Mouse (Mus musculus) heart, embryonic 12.5 days (tissue): ENCODE data around the gene Gpatch4. TPM values are rescaled to one million over a fixed set of nuclear protein-coding genes. Genes with fewer than 3 reads are reported as not detected.

Experiments
- ATAC-seq: fragments of 200-750 bp; cut with Nextera tagmentation; 2 replicates; pipeline ENCODE4 v1.8.0; 2017; ENCODE audit warnings: moderate TSS enrichment, moderate library complexity; ENCODE audit not compliant: insufficient number of reproducible peaks, low FRiP score
- H3K27ac ChIP-seq: fragments of 300-500 bp; sonication (generic); 2 replicates; pipeline ENCODE4 v1.5.1; 2016; ENCODE audit warnings: mild to moderate bottlenecking, moderate library complexity; ENCODE audit not compliant: poor library complexity, severe bottlenecking
- H3K27me3 ChIP-seq: fragments of 300-500 bp; sonication (generic); replicated peaks from 2 replicates; pipeline ENCODE4 v1.6.1; 2016; ENCODE audit warnings: mild to moderate bottlenecking, moderate library complexity
- H3K36me3 ChIP-seq: fragments of 300-500 bp; sonication (generic); 2 replicates; pipeline ENCODE4 v1.6.1; 2016; ENCODE audit warnings: mild to moderate bottlenecking, moderate library complexity
- H3K4me1 ChIP-seq: fragments of 300-500 bp; sonication (generic); replicated peaks from 2 replicates; pipeline ENCODE4 v1.6.1; 2016; ENCODE audit warnings: mild to moderate bottlenecking
- H3K4me2 ChIP-seq: fragments of 300-500 bp; sonication (generic); 2 replicates; pipeline ENCODE4 v1.6.1; 2016; ENCODE audit warnings: mild to moderate bottlenecking, moderate library complexity
- H3K4me3 ChIP-seq: fragments of 300-500 bp; sonication (generic); 2 replicates; pipeline ENCODE4 v1.5.1; 2016; ENCODE audit warnings: mild to moderate bottlenecking
- H3K9ac ChIP-seq: fragments of 300-500 bp; sonication (generic); 2 replicates; pipeline ENCODE4 v1.6.1; 2016; ENCODE audit warnings: mild to moderate bottlenecking, moderate library complexity
- H3K9me3 ChIP-seq: fragments of 300-500 bp; sonication (generic); replicated peaks from 2 replicates; pipeline ENCODE4 v1.6.1; 2016; ENCODE audit warnings: mild to moderate bottlenecking, moderate library complexity
- WGBS: fragments of 180-500 bp; shearing (Covaris S2); methylation state at CpG from one replicate; pipeline ENCODE4 v1.1.7; 2016; 5-methylcytosine and 5-hydroxymethylcytosine counted together
- polyA plus RNA-seq: library from polyadenylated mRNA; unstranded; fragments of >200 nt; fragmentation: Nextera tagmentation; extraction: Ambion mirVana; gene quantifications from 2 replicates; pipeline ENCODE4 v1.2.1, GENCODE M21; 2016

The Gpatch4 gene
- polyA plus RNA-seq, 1 experiment from 2014 or later, result 19.2 TPM

DNA sequence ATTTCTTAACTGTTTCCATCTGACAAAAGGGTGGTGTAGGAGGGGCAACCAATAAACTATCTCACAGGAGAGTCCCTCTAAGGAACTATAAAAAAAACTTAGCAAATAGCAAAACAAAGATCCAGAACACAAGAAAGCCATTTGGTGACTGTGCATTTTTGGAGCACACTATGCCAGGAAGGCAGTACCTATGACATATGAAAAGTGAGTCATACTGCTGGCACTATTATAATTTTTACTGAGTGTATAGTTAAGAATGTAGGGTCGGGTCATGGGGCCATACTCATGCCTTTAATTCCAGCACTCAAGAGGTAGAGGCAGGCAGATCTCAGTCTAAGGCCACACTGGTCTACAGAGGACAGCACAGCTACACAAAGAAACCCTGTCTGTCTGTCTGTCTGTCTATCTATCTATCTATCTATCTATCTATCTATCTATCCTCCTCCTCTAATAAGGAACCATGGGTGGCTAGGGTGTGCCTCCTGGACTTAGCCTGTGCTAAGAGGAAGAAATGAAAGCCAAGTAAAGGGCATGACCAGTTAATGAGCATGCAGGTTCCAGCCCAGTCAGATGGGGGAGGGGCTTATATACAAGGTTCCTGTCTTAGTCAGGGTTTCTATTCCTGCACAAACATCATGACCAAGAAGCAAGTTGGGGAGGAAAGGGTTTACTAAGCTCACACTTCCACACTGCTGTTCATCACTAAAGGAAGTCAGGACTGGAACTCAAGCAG, 7.2 kb upstream of the Gpatch4 start:
- H3K4me2 ChIP-seq, result no peak overlapping the region
- no peaks in the 10 kb centered on the region for H3K36me3 ChIP-seq
- H3K4me3 ChIP-seq, result no peak overlapping the region
- H3K27me3 ChIP-seq, result peaks cover 70% of the 10 kb centered on the region
- no peak for ATAC-seq
- no peak overlapping the region for H3K27ac ChIP-seq
- H3K4me1 ChIP-seq, result 0 out of 2 replicates have a peak, but pooled peaks cover 2% of the 10 kb centered on the region
- 59% methylated on average over 1 of the region's 1 CpGs for WGBS
- H3K9ac ChIP-seq, result no peak overlapping the region
- no peaks in the 10 kb centered on the region for H3K9me3 ChIP-seq

DNA sequence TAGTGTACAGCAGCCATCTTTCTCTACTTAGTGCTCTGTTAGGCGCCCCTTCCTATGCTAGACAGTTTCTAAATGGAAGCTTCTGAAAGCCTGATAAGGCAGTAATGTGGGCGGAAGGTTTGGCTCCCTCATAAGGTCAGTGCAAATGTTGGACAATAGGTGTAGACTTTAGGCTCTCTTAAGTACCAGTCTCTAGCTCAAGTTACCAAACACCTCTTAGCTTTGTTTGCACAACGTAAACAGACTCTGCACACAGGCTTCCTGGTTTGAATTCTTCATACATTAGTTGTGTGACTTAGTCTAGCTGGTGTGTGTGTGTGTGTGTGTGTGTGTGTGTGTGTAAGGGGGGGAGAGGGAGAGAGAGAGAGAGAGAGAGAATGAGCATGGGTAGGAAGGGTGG, 6.6 kb downstream of the Gpatch4 start:
- Histone ChIP-seq H3K36me3 (peaks cover 57% of the 10 kb centered on the region), H3K9ac (no peak overlapping the region), H3K27ac (no peak overlapping the region), H3K4me1 (peaks cover 7% of the 10 kb centered on the region; the same call in 1 of the 2 replicates), H3K9me3 (no peaks in the 10 kb centered on the region), H3K4me3 (no peak overlapping the region), H3K27me3 (no peaks in the 10 kb centered on the region), H3K4me2 (no peak overlapping the region)
- no peak for ATAC-seq
- WGBS, result 58% methylated on average over 3 of the region's 3 CpGs

DNA sequence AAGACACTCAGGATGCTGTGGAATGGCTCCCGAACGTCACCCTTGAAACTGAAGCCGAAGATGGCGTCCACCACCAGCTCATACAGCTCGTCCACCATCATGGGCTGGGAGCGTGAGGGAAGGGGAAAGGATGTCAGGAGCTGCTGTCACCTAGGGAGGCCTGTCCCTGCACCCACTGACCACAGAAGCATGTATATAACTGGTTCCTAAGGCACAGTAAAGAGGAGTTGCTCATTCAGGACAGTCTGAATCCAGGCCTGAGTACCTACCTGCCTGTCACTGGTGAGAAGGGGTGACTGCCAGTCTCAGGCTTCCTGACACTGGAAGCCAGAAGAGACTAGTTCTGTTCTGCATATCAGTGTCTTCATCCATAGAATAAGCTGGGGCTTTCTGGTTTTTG, 14.1 kb downstream of the Gpatch4 start:
- WGBS, result 76% methylated on average over 6 of the region's 6 CpGs
- Histone ChIP-seq H3K4me2 (peak overlapping the region; percentile 96), H3K27ac (no peak overlapping the region), H3K9ac (no peak overlapping the region; the same call in 1 of the 2 replicates), H3K9me3 (no peaks in the 10 kb centered on the region), H3K4me3 (no peak overlapping the region), H3K4me1 (peaks cover 13% of the 10 kb centered on the region), H3K27me3 (no peaks in the 10 kb centered on the region), H3K36me3 (peaks cover 47% of the 10 kb centered on the region)
- no peak for ATAC-seq

DNA sequence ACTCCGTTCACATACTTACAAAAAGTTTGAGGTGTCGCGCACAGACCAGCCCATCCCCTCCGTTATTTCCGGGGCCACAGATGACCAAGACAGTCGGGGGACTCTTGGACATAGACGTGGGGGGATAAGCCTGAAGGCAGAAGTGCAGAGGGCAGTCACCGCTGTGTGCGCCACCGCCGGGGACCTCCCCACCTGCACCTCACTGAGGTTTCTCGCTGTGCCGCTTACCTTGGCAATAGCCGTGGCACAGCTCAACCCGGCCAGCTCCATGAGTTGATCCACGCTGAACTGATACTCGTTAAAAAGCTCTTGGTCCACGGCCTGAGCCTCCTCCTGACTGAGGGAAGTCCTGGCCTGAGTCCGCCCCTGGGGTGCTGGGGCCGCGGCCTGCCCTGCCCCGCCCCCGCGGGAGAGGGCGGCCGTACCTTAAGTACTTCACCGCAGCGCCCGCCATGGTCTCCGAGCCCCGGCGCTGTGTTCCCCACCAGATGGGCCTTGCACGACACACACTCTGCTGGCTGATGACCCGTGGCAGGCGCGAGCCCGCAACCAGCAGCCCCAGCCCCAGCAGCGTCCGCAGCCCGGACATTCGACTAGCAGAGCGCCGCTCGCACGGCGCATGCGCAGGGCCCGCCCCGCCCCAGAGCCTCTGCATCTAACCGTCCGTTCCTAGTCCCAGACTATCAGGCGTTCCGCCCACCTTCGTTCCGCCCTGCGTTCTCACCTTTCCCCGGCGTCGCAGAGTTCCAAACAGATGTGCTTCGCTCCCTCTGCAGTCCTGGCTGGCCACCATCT, 15.2 kb downstream of the Gpatch4 start, which contains the start of gene Naxe:
Gene Naxe, minus strand, starts transcription at position 594 of the 795 bp plus-strand sequence.
- WGBS, result under 1% methylated on average over 60 of the region's 60 CpGs
- Histone ChIP-seq H3K4me3 (peak within 1 kb of the TSS; percentile 88), H3K9ac (peak within 1 kb of the TSS; percentile 88), H3K36me3 (peaks cover 37% of the 10 kb centered on the region), H3K27ac (peak within 1 kb of the TSS; percentile 69; the same call in 1 of the 2 replicates), H3K27me3 (no peaks in the 10 kb centered on the region), H3K4me2 (peak within 1 kb of the TSS; percentile 96), H3K4me1 (peaks cover 13% of the 10 kb centered on the region), H3K9me3 (no peaks in the 10 kb centered on the region)
- peak; percentile 92 for ATAC-seq

DNA sequence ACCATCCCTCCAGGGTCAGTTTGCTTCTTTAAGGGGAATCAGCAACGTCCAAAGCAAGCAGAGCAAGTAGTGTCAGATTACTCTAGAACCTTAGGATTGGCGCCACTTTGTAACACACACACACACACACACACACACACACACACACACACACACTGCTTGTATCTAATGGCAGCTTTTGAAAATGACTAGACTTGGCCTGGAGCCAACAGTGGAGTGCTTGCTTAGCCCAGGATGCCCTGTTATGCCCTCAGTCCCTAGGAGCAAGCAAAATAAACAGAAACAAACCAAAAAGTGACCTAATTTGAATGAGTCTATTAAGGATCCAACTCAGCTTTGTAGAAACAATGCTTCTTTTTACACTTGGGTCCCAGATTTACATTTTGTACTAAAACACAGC, 25.5 kb downstream of the Gpatch4 start:
- Histone ChIP-seq H3K27ac (no peak overlapping the region), H3K36me3 (no peaks in the 10 kb centered on the region), H3K27me3 (peaks cover 32% of the 10 kb centered on the region), H3K4me1 (no peaks in the 10 kb centered on the region), H3K4me3 (no peak overlapping the region), H3K4me2 (no peak overlapping the region), H3K9ac (no peak overlapping the region), H3K9me3 (0 out of 2 replicates have a peak, but pooled peaks cover 5% of the 10 kb centered on the region)
- 24% methylated on average over 2 of the region's 2 CpGs for WGBS
- ATAC-seq, result no peak

- Histone ChIP-seq H3K4me2 (no peak overlapping the region), H3K36me3 (no peaks in the 10 kb centered on the region), H3K9me3 (no peaks in the 10 kb centered on the region), H3K9ac (no peak overlapping the region), H3K27ac (no peak overlapping the region), H3K4me3 (no peak overlapping the region), H3K4me1 (no peaks in the 10 kb centered on the region), H3K27me3 (peaks cover 46% of the 10 kb centered on the region)
- peak; percentile 49 for ATAC-seq
- WGBS, result 5% methylated on average over 5 of the region's 5 CpGs
Measured at GRCm38 (mm10) chr3:88071783-88072182, 28.9 kb downstream of the Gpatch4 start.

DNA sequence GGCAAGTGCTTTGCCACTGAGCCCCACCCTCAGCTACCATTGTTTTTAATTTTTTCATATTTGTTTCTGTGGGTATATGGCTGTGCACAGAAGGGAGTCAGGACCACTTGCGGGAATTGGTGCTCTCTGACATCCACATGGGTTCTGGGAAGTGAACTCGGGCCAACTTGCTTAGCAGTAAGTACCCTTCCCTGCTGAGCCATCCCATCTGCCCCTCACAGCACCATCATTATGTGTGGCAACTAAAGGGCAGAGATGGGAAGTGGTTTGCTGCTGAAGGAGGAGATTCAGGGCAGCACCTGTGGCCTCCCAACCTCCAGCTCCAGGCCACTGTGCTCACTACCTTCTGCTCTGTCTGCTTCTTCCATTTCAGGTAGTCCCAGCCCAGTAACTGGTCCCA, 30.7 kb downstream of the Gpatch4 start:
- Histone ChIP-seq H3K27ac (no peak overlapping the region), H3K4me3 (no peak overlapping the region), H3K9ac (no peak overlapping the region), H3K27me3 (peaks cover 50% of the 10 kb centered on the region), H3K4me2 (no peak overlapping the region), H3K9me3 (no peaks in the 10 kb centered on the region), H3K36me3 (no peaks in the 10 kb centered on the region), H3K4me1 (no peaks in the 10 kb centered on the region)
- WGBS, result 62% methylated on average over 2 of the region's 2 CpGs
- no peak for ATAC-seq

DNA sequence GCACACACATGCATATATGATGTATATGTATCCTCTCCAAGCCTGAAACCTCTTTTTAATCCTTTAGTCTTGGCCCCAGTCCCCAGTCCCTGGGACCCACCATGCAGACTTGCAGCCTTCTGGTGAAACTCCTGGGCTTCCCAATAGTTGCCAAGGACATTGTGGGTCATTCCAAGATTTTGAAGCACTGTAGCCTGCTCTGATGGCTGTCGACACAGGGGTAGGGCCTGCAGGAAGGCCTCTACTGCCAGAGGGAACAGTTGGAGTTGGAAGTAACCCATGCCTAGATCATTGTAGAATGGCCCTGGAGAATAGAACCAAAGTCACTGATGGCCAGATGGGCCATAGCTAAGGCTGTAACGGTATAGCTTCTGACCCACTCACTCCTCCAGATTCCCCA, 31.4 kb downstream of the Gpatch4 start:
- no peak for ATAC-seq
- H3K27ac ChIP-seq, result no peak overlapping the region
- no peak overlapping the region for H3K4me3 ChIP-seq
- H3K36me3 ChIP-seq, result no peaks in the 10 kb centered on the region
- no peaks in the 10 kb centered on the region for H3K4me1 ChIP-seq
- WGBS, result 58% methylated on average over 2 of the region's 2 CpGs
- no peaks in the 10 kb centered on the region for H3K9me3 ChIP-seq
- peaks cover 49% of the 10 kb centered on the region for H3K27me3 ChIP-seq
- H3K9ac ChIP-seq, result no peak overlapping the region
- H3K4me2 ChIP-seq, result no peak overlapping the region

- no peaks in the 10 kb centered on the region for H3K36me3 ChIP-seq
- H3K9me3 ChIP-seq, result no peaks in the 10 kb centered on the region
- no peak overlapping the region for H3K27ac ChIP-seq
- ATAC-seq, result no peak
- no peak overlapping the region for H3K4me3 ChIP-seq
- H3K9ac ChIP-seq, result no peak overlapping the region
- peaks cover 44% of the 10 kb centered on the region for H3K27me3 ChIP-seq
- WGBS, result 68% methylated on average over 8 of the region's 8 CpGs
- no peak overlapping the region for H3K4me2 ChIP-seq
- no peaks in the 10 kb centered on the region for H3K4me1 ChIP-seq
Measured at GRCm38 (mm10) chr3:88074766-88075165, 31.9 kb downstream of the Gpatch4 start.

GRCm38 (mm10) chr3:88077441-88077840, 34.5 kb downstream of the Gpatch4 start:
- H3K27me3 ChIP-seq, result peaks cover 21% of the 10 kb centered on the region
- H3K4me1 ChIP-seq, result peaks cover 9% of the 10 kb centered on the region
- no peak overlapping the region for H3K4me2 ChIP-seq
- H3K9ac ChIP-seq, result no peak overlapping the region
- H3K9me3 ChIP-seq, result no peaks in the 10 kb centered on the region
- H3K4me3 ChIP-seq, result no peak overlapping the region
- 42% methylated on average over 8 of the region's 8 CpGs for WGBS
- H3K27ac ChIP-seq, result no peak overlapping the region
- H3K36me3 ChIP-seq, result no peaks in the 10 kb centered on the region
- no peak for ATAC-seq

DNA sequence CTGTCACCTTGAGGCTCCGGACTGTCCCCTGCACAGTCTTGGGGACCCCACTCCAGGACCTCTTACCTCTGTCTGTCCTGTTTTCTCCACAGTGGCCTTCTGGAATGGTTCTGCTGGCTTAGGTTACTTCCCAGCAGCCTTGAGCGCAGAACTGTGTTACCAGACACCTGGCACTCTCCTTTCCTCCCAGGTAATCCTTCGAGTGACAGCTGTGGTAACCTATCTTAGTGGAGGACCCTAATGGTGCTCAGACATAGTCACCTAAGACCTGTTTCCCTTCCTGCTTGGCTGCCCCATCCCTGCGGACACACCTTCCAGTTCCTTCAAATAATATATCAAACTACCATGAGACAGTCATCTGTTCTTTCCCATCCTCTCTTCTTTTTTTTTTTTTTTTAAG, 35.3 kb downstream of the Gpatch4 start, which contains the start of gene Ttc24:
Gene Ttc24, minus strand, starts transcription at position 101 of the 400 bp plus-strand sequence.
- ATAC-seq, result no peak
- H3K4me3 ChIP-seq, result no peak within 1 kb of the TSS
- no peak within 1 kb of the TSS for H3K27ac ChIP-seq
- no peaks in the 10 kb centered on the region for H3K9me3 ChIP-seq
- H3K9ac ChIP-seq, result no peak within 1 kb of the TSS
- peaks cover 17% of the 10 kb centered on the region for H3K4me1 ChIP-seq
- no peak within 1 kb of the TSS for H3K4me2 ChIP-seq
- peaks cover 18% of the 10 kb centered on the region for H3K27me3 ChIP-seq
- no peaks in the 10 kb centered on the region for H3K36me3 ChIP-seq
- 64% methylated on average over 4 of the region's 4 CpGs for WGBS
